8 mouse cellular contexts compared by ENCODE assay signal in the genomic region with DNA sequence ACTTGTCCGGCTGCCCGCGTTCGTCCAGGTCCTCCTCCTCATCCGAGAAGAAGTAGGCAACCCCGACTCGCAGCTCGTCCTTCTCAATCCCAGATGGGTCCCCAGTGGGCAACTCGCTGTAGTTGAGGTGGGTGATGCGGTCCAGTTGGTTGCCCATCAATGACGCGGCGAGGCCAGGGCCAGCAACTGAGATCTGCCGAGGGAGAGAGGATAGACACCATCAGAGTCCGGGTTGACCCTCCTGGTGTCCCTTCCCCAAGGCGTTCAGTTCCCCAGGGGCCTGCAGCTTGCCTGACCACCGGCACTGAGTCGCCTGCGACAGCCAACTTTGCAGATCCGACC. TPM values are rescaled to one million over a fixed set of nuclear protein-coding genes. Genes with fewer than 3 reads are reported as not detected.
A peak's percentile ranks its signal among the peaks of the same experiment; 100 is the strongest.
DNase-seq lines count a peak whose midpoint lies in the region; ATAC-seq and TF ChIP-seq lines count a peak whose summit lies in the region.

No protein-coding gene starts in this region.

- H3K9ac ChIP-seq in kidney, embryonic 14.5 days (ENCODE audit: low read depth, low read length): peak overlapping the region; percentile 54; the same call in 1 of the 2 replicates
- H3K9ac ChIP-seq in midbrain, postnatal 0 days (replicated peaks; ENCODE audit: low read length, poor library complexity, severe bottlenecking): peak overlapping the region; percentile 65

- H3K27ac ChIP-seq in kidney, embryonic 14.5 days (ENCODE audit: low read depth, low read length): no peak overlapping the region
- peak overlapping the region; percentile 4 for H3K27ac ChIP-seq in midbrain, postnatal 0 days (ENCODE audit: low read depth, low read length)

- TF ChIP-seq CTCF in midbrain, postnatal 0 days (IDR thresholded peaks at IDR 0.05): no peak

- ATAC-seq in kidney, embryonic 14.5 days (ENCODE audit: low FRiP score, low TSS enrichment): no peak
- ATAC-seq in midbrain, postnatal 0 days (ENCODE audit: low FRiP score): no peak
- ATAC-seq in activated CD4-positive, CD25-positive, alpha-beta regulatory T cell, adult 4 months: no peak

- WGBS in kidney, embryonic 14.5 days: 2% methylated on average over 20 of the region's 20 CpGs
- WGBS in midbrain, postnatal 0 days: 2% methylated on average over 20 of the region's 20 CpGs

- H3K4me3 ChIP-seq in kidney, embryonic 14.5 days (ENCODE audit: low read length): peak overlapping the region; percentile 54
- peak overlapping the region; percentile 68 for H3K4me3 ChIP-seq in midbrain, postnatal 0 days (ENCODE audit: low read depth, low read length)

- H3K36me3 ChIP-seq in kidney, embryonic 14.5 days (ENCODE audit: control insufficient read depth, insufficient read depth, low read length): no peaks in the 10 kb centered on the region
- H3K36me3 ChIP-seq in midbrain, postnatal 0 days (ENCODE audit: insufficient read depth, low read length): no peaks in the 10 kb centered on the region

- H3K4me1 ChIP-seq in kidney, embryonic 14.5 days (ENCODE audit: control insufficient read depth, insufficient read depth, low read length): 0 out of 2 replicates have a peak, but pooled peaks cover 8% of the 10 kb centered on the region
- no peaks in the 10 kb centered on the region for H3K4me1 ChIP-seq in midbrain, postnatal 0 days (ENCODE audit: insufficient read depth, low read length)

- H3K4me2 ChIP-seq in kidney, embryonic 14.5 days (replicated peaks; ENCODE audit: low read depth, low read length): peak overlapping the region; percentile 88
- peak overlapping the region; percentile 91 for H3K4me2 ChIP-seq in midbrain, postnatal 0 days (ENCODE audit: low read depth, low read length, poor library complexity, severe bottlenecking)

- H3K9me3 ChIP-seq in kidney, embryonic 14.5 days (ENCODE audit: control insufficient read depth, low read length): no peaks in the 10 kb centered on the region
- H3K9me3 ChIP-seq in midbrain, postnatal 0 days (ENCODE audit: low read length): no peaks in the 10 kb centered on the region

- DNase-seq in kidney, postnatal 10 days: no peak
- DNase-seq in cerebellum, postnatal 14 days: peak; percentile 54 to 63
- DNase-seq in frontal cortex, postnatal 25 days (ENCODE audit: low spot score in 2 of 2): peak; percentile 11 to 22
- peak; percentile 33 to 40 for DNase-seq in layer of hippocampus, postnatal 36 days
- DNase-seq in midbrain, postnatal 0 days (ENCODE audit: low spot score): peak; percentile 35
- DNase-seq in spleen, postnatal 36 days (ENCODE audit: low spot score in 2 of 2): no peak

- H3K27me3 ChIP-seq in kidney, embryonic 14.5 days (ENCODE audit: control insufficient read depth, insufficient read depth, low read length): peaks cover 26% of the 10 kb centered on the region
- no peaks in the 10 kb centered on the region for H3K27me3 ChIP-seq in midbrain, postnatal 0 days (ENCODE audit: insufficient read depth, low read length)

RNA-seq across cellular contexts. Expression of gene Fam84a, which starts 1.3 kb away (rescaled TPM):
- polyA plus RNA-seq in kidney, embryonic 14.5 days (2014; fragmentation: Nextera tagmentation; extraction: Ambion mirVana): 7.9 and 10.4 TPM in 2 replicates
- 10 to 100 TPM; 83.4 to 98.9 TPM for total RNA-seq in layer of hippocampus, postnatal 36 days (2021)
- total RNA-seq in midbrain, postnatal 0 days (2014; rRNA removed): 86.3 and 88.1 TPM in 2 replicates
- 51.9 and 53.0 TPM in 2 replicates for polyA plus RNA-seq in midbrain, postnatal 0 days (2015; fragmentation: Nextera tagmentation; extraction: Ambion mirVana)
- under 1 TPM in 1 of 2 experiments, not detected in 1; 0.50 TPM for polyA plus RNA-seq in activated CD4-positive, CD25-positive, alpha-beta regulatory T cell, adult 4 months (2017; shearing (Covaris generic))

Comparison
In these comparisons a context has a peak if more than half of its experiments do, and no peak if none do; other contexts are left out.
1. DNase-seq: peak in cerebellum, postnatal 14 days (2 of 2), frontal cortex, postnatal 25 days (2 of 2), layer of hippocampus, postnatal 36 days (2 of 2) and midbrain, postnatal 0 days (single experiment); none in kidney, postnatal 10 days (single experiment) and spleen, postnatal 36 days (0 of 2).